Mouse (Mus musculus): ENCODE data around the gene C2cd6. TPM values are rescaled to one million over a fixed set of nuclear protein-coding genes. Genes with fewer than 3 reads are reported as not detected.

C2cd6 gene
- polyA plus RNA-seq, 1 experiment from 2014 or later = not detected

Other genes starting within 250 kb of the C2cd6 start
- gene Trak2, start 121.5 kb downstream of the C2cd6 start, polyA plus RNA-seq (2015; fragmentation: Nextera tagmentation; extraction: Ambion mirVana) = 58.9 TPM in 2 replicates
- 49.1 and 49.5 TPM in 2 replicates for gene Stradb, start 121.4 kb downstream of the C2cd6 start, polyA plus RNA-seq (2015; fragmentation: Nextera tagmentation; extraction: Ambion mirVana)
- 5.0 and 5.9 TPM in 2 replicates for gene Tmem237, start 25.5 kb upstream of the C2cd6 start, polyA plus RNA-seq (2015; fragmentation: Nextera tagmentation; extraction: Ambion mirVana)
- gene Mpp4, start 68.5 kb upstream of the C2cd6 start, polyA plus RNA-seq (2015; fragmentation: Nextera tagmentation; extraction: Ambion mirVana) = 0.18 and 0.44 TPM in 2 replicates
- gene Als2, start 142.3 kb upstream of the C2cd6 start, polyA plus RNA-seq (2015; fragmentation: Nextera tagmentation; extraction: Ambion mirVana) = 7.9 and 8.0 TPM in 2 replicates
- gene Cdk15, start 162.0 kb upstream of the C2cd6 start, polyA plus RNA-seq (2015; fragmentation: Nextera tagmentation; extraction: Ambion mirVana) = not detected in 2 replicates

All from liver, embryonic 16.5 days (tissue).